8 mouse cellular contexts compared by ENCODE assay signal in genomic region chr3:95871392-95871867, GRCm38 (mm10). TPM values are rescaled to one million over a fixed set of nuclear protein-coding genes. Genes with fewer than 3 reads are reported as not detected.
DNase-seq lines count a peak whose midpoint lies in the region; ATAC-seq and TF ChIP-seq lines count a peak whose summit lies in the region.

Gene Mrps21, minus strand, starts transcription at chr3:95871519.

- no peak for TF ChIP-seq CTCF in G1E (IDR thresholded peaks at IDR 0.05; ENCODE audit: low read depth, low read length)
- TF ChIP-seq CTCF in lung, postnatal 0 days (IDR thresholded peaks at IDR 0.05), result peak; percentile 32; the same call in 1 of the 2 replicates

- peaks cover 64% of the 10 kb centered on the region for H3K36me3 ChIP-seq in G1E (replicated peaks)
- no peaks in the 10 kb centered on the region; the same call in 1 of the 2 replicates for H3K36me3 ChIP-seq in forebrain, embryonic 16.5 days (ENCODE audit: control insufficient read depth, insufficient read depth)
- H3K36me3 ChIP-seq in lung, postnatal 0 days (ENCODE audit: insufficient read depth, low read length), result no peaks in the 10 kb centered on the region

- DNase-seq in G1E (ENCODE audit: low spot score), result peak; percentile 89
- peak; percentile 89 for DNase-seq in cerebellum, adult 11-12 months
- DNase-seq in heart, postnatal 36 days, result peak; percentile 85 to 86
- DNase-seq in layer of hippocampus, adult 9-11 months, result peak; percentile 87
- peak; percentile 96 for DNase-seq in lung, postnatal 0 days (ENCODE audit: low spot score)
- peak; percentile 73 for DNase-seq in ovary, postnatal 14 days (ENCODE audit: low spot score)
- peak; percentile 87 for DNase-seq in thymus, postnatal 14 days

- under 1% methylated on average over 33 of the region's 33 CpGs for WGBS in forebrain, embryonic 16.5 days
- 0% methylated on average over 33 of the region's 33 CpGs for WGBS in lung, postnatal 0 days

- no peaks in the 10 kb centered on the region for H3K9me3 ChIP-seq in G1E (replicated peaks)
- H3K9me3 ChIP-seq in forebrain, embryonic 16.5 days (ENCODE audit: control insufficient read depth, low read length), result no peaks in the 10 kb centered on the region
- no peaks in the 10 kb centered on the region for H3K9me3 ChIP-seq in lung, postnatal 0 days (ENCODE audit: low read length)

- H3K4me2 ChIP-seq in forebrain, embryonic 16.5 days (ENCODE audit: low read length), result peak within 1 kb of the TSS; percentile 77
- peak within 1 kb of the TSS; percentile 75 for H3K4me2 ChIP-seq in lung, postnatal 0 days (replicated peaks; ENCODE audit: low read depth, low read length)

- peak within 1 kb of the TSS; percentile 73 for H3K9ac ChIP-seq in forebrain, embryonic 16.5 days (replicated peaks; ENCODE audit: low read depth, low read length)
- H3K9ac ChIP-seq in lung, postnatal 0 days (replicated peaks; ENCODE audit: low read depth), result peak within 1 kb of the TSS; percentile 72

- peak; percentile 95 for ATAC-seq in G1E (ENCODE audit: extremely low read depth, insufficient number of reproducible peaks, low FRiP score, poor library complexity, severe bottlenecking)
- peak; percentile 94 for ATAC-seq in forebrain, embryonic 16.5 days
- ATAC-seq in lung, postnatal 0 days, result peak; percentile 98

- intact Hi-C loops in heart, postnatal 36 days (cut with DNase I), result no loop called here

- H3K4me1 ChIP-seq in G1E (ENCODE audit: insufficient read depth, low read depth, low read length), result peaks cover 44% of the 10 kb centered on the region
- peaks cover 14% of the 10 kb centered on the region for H3K4me1 ChIP-seq in forebrain, embryonic 16.5 days (replicated peaks; ENCODE audit: control insufficient read depth, insufficient read depth, low read length)
- H3K4me1 ChIP-seq in lung, postnatal 0 days (ENCODE audit: insufficient read depth, low read depth, low read length), result peaks cover 6% of the 10 kb centered on the region

- H3K27ac ChIP-seq in forebrain, embryonic 16.5 days (ENCODE audit: low read length), result peak within 1 kb of the TSS; percentile 70
- H3K27ac ChIP-seq in lung, postnatal 0 days (ENCODE audit: low read length), result peak within 1 kb of the TSS; percentile 71

- peak within 1 kb of the TSS; percentile 74 for H3K4me3 ChIP-seq in G1E (ENCODE audit: low read depth, low read length)
- peak within 1 kb of the TSS; percentile 79 for H3K4me3 ChIP-seq in forebrain, embryonic 16.5 days (replicated peaks; ENCODE audit: low read length)
- peak within 1 kb of the TSS; percentile 57 for H3K4me3 ChIP-seq in lung, postnatal 0 days (ENCODE audit: low read depth, low read length)

- no peaks in the 10 kb centered on the region for H3K27me3 ChIP-seq in G1E (ENCODE audit: insufficient read depth, low read length)
- H3K27me3 ChIP-seq in forebrain, embryonic 16.5 days (replicated peaks; ENCODE audit: control insufficient read depth, insufficient read depth, low read length), result no peaks in the 10 kb centered on the region
- no peaks in the 10 kb centered on the region for H3K27me3 ChIP-seq in lung, postnatal 0 days (replicated peaks; ENCODE audit: insufficient read depth, low read length)

- TF ChIP-seq EP300 in lung, postnatal 0 days (IDR thresholded peaks at IDR 0.05), result no peak

RNA-seq across cellular contexts. Expression of gene Mrps21, which starts in this region (rescaled TPM):
- 40.2 and 41.8 TPM in 2 replicates for total RNA-seq in G1E (2014; fragmentation: Nextera tagmentation)
- total RNA-seq in G1E (2017), result 624 and 639 TPM in 2 replicates
- polyA plus RNA-seq in G1E (2012), result 43.8 and 190 TPM in 2 replicates
- 243 and 277 TPM in 2 replicates for polyA plus RNA-seq in forebrain, embryonic 16.5 days (2015; fragmentation: Nextera tagmentation; extraction: Ambion mirVana)
- 100 to 1,000 TPM; 318 to 326 TPM for total RNA-seq in heart, postnatal 36 days (2021)
- 252 and 273 TPM in 2 replicates for polyA plus RNA-seq in lung, postnatal 0 days (2015; fragmentation: Nextera tagmentation; extraction: Ambion mirVana)

Comparison
In these comparisons a context has a peak if more than half of its experiments do, and no peak if none do; other contexts are left out.
1. Peak in every context shown above with its lines: DNase-seq, ATAC-seq, H3K4me3 ChIP-seq and H3K27ac ChIP-seq.